Mouse (Mus musculus) cerebellum, adult 2 months (tissue): ENCODE data around the gene Htt. TPM values are rescaled to one million over a fixed set of nuclear protein-coding genes. Genes with fewer than 3 reads are reported as not detected.

Experiments
- DNase-seq, 2 experiments: peaks; one replicate each; pipeline ENCODE4 v3.0.0; 2021
- H3K27ac ChIP-seq: fragments of 200-500 bp; 2 replicates; pipeline ENCODE4 v1.5.1; 2012; ENCODE audit warnings: low read length, control low read depth, inconsistent platforms; ENCODE audit not compliant: insufficient read depth
- H3K27me3 ChIP-seq: fragments of 200-500 bp; 2 replicates; pipeline ENCODE4 v1.6.1; 2012; ENCODE audit warnings: inconsistent platforms, mild to moderate bottlenecking, low read length, moderate library complexity; ENCODE audit not compliant: control insufficient read depth, insufficient read depth
- H3K4me1 ChIP-seq: fragments of 200-500 bp; 2 replicates; pipeline ENCODE4 v1.6.1; 2011; ENCODE audit warnings: low read length; ENCODE audit not compliant: control insufficient read depth, insufficient read depth
- H3K4me3 ChIP-seq: fragments of 200-500 bp; replicated peaks from 2 replicates; pipeline ENCODE3; 2011; ENCODE audit warnings: mild to moderate bottlenecking, low read depth, low read length, control low read depth; ENCODE audit not compliant: insufficient read depth
- CTCF ChIP-seq: fragments of 200-500 bp; IDR thresholded peaks from 2 replicates; pipeline ENCODE4 v1.5.1; 2011; ENCODE audit warnings: low read depth, mild to moderate bottlenecking, control low read depth, low read length, moderate library complexity, borderline replicate concordance; ENCODE audit not compliant: insufficient read depth
- POLR2A ChIP-seq: fragments of 200-500 bp; IDR thresholded peaks from 2 replicates; pipeline ENCODE4 v1.6.1; 2011; ENCODE audit warnings: low read length, control low read depth, borderline replicate concordance; ENCODE audit not compliant: insufficient read depth
- WGBS: fragments of 180-500 bp; shearing (Covaris S2); methylation state at CpG from one replicate; pipeline ENCODE4 v1.1.7; 2018; 5-methylcytosine and 5-hydroxymethylcytosine counted together
- polyA plus RNA-seq: library from polyadenylated mRNA; depleted of rRNA; stranded (reverse); fragments of >200 nt; gene quantifications from 2 replicates; pipeline ENCODE4 v1.2.3, GENCODE M21; 2012; rRNA removed

Htt gene
- polyA plus RNA-seq, 1 experiment: 45.4 TPM

DNA sequence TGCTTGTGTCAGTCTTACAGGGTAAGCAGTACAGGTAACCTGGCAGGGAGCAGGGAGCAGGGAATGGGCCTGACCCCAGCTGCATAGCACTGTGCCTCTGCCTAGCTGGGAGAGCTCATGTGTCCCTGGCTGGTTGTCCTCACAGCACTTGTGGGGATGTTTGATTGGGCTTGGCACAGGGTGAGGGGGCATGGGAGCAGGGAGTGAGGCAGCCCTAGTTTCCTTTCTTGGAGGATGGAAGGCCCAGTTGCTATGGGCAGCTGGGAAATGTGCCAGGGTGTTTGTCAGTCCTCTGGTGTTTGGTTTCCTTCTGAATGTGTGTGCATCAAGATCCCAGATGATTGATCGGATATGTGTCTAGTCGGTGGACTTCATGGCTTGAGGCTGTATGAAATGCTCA, 195.5 kb downstream of the Htt start:
- no peak for DNase-seq
- TF ChIP-seq POLR2A (no peak), CTCF (no peak)
- H3K27me3 ChIP-seq: no peaks in the 10 kb centered on the region
- no peak overlapping the region for H3K4me3 ChIP-seq
- H3K27ac ChIP-seq: no peak overlapping the region
- peaks cover 4% of the 10 kb centered on the region for H3K4me1 ChIP-seq
- 22% methylated on average over 2 of the region's 2 CpGs for WGBS

DNA sequence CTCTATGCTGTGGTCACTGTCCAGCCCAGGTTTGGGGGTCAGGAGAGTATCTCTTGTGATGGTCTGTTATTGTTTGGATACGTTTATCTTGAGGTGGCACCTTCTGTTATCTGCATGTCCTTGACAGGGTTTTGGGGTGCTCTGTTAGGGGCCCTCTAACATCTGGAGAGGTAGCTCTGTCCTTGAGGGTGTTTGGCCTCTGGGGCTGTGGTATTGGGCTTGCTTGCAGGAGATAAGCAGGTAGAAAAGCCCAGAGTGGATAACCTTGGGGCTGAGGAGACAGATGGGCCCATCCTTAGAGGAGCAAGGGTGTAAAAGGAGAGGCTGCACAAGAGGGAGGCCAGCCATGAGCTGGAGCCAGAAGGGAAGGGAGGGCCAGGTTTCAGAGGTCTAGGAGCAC, 198.5 kb downstream of the Htt start:
- Histone ChIP-seq H3K4me1 (peaks cover 4% of the 10 kb centered on the region), H3K27me3 (no peaks in the 10 kb centered on the region), H3K4me3 (no peak overlapping the region), H3K27ac (no peak overlapping the region)
- WGBS: 96% methylated on average over 1 of the region's 1 CpGs
- no peak for TF ChIP-seq POLR2A
- TF ChIP-seq CTCF: no peak
- no peak for DNase-seq

Other genes starting within 250 kb of the Htt start
- gene Tnip2, start 247.7 kb upstream of the Htt start, polyA plus RNA-seq: 9.6 and 10.0 TPM in 2 replicates
- gene Sh3bp2, start 235.9 kb upstream of the Htt start, polyA plus RNA-seq: 3.2 and 3.6 TPM in 2 replicates
- 303 and 315 TPM in 2 replicates for gene Add1, start 188.1 kb upstream of the Htt start, polyA plus RNA-seq
- gene Mfsd10, start 124.5 kb upstream of the Htt start, polyA plus RNA-seq: 114 and 127 TPM in 2 replicates
- gene Nop14, start 101.6 kb upstream of the Htt start, polyA plus RNA-seq: 19.5 and 21.0 TPM in 2 replicates
- 4.6 TPM in 2 replicates for gene Grk4, start 101.4 kb upstream of the Htt start, polyA plus RNA-seq
- gene Msantd1, start 146.3 kb downstream of the Htt start, polyA plus RNA-seq: 5.5 and 6.8 TPM in 2 replicates
- 13.0 and 16.0 TPM in 2 replicates for gene Rgs12, start 187.7 kb downstream of the Htt start, polyA plus RNA-seq